Mouse (Mus musculus): ENCODE data around the gene Nrxn2. TPM values are rescaled to one million over a fixed set of nuclear protein-coding genes. Genes with fewer than 3 reads are reported as not detected.

The Nrxn2 gene
- total and polyA plus RNA-seq, 2 experiments from 2014 or later, result 49.4 to 256 TPM

DNA sequence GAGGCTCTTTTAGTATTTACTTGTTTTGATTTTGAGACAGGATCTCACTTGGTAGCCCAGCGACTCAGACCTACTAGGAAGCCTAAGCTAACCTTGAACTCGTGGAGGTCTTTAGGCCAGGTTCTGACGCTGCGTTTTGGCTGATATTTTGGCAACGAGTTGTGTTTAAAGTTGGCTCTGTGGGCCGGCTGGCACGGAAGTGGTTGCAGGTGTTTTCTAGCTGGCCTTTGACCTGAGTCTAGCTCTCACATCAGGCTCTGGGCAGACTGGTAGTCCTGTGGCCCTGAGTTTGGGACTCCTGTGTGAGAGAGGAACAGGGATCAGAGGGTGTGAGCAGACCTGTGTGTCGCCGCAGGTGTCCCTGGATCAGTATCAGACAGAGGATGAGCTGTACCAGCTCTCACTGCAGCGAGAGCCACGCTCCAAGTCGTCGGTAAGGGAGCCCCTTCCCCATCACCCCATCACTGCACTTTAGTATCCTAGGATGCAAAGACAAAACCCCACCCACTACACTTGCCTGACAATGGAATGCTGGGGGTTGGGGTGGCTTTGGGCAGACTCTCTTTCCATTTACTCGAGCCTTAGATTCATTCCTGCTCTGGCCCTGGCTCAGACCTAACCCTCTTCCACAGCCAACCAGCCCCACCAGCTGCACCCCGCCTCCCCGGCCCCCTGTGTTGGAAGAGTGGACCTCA is 10.6 kb upstream of the Nrxn2 start:
- TF ChIP-seq CTCF (IDR thresholded peaks at IDR 0.05; ENCODE audit: low read depth), result no peak
- H3K27me3 ChIP-seq (ENCODE audit: insufficient read depth, low read length), result no peaks in the 10 kb centered on the region
- H3K4me2 ChIP-seq (ENCODE audit: low read depth), result no peak overlapping the region
- H3K27ac ChIP-seq (ENCODE audit: low read depth, low read length), result no peak overlapping the region
- no peak overlapping the region for H3K4me3 ChIP-seq (ENCODE audit: low read depth, low read length)
- WGBS, result 52% methylated on average over 16 of the region's 16 CpGs
- DNase-seq (no peak), ATAC-seq (no peak)
- H3K9ac ChIP-seq, result no peak overlapping the region
- no peaks in the 10 kb centered on the region; the same call in 1 of the 2 replicates for H3K36me3 ChIP-seq (ENCODE audit: insufficient read depth)
- H3K9me3 ChIP-seq (ENCODE audit: low read length), result no peaks in the 10 kb centered on the region
- H3K4me1 ChIP-seq (ENCODE audit: insufficient read depth), result no peaks in the 10 kb centered on the region

GRCm38 (mm10) chr19:6408749-6409148 is 9.8 kb upstream of the Nrxn2 start:
- no peak overlapping the region for H3K4me2 ChIP-seq (ENCODE audit: low read depth)
- WGBS, result 78% methylated on average over 8 of the region's 8 CpGs
- DNase-seq (no peak), ATAC-seq (no peak)
- H3K36me3 ChIP-seq (ENCODE audit: insufficient read depth), result no peaks in the 10 kb centered on the region; the same call in 1 of the 2 replicates
- no peaks in the 10 kb centered on the region for H3K9me3 ChIP-seq (ENCODE audit: low read length)
- H3K4me3 ChIP-seq (ENCODE audit: low read depth, low read length), result no peak overlapping the region
- H3K27ac ChIP-seq (ENCODE audit: low read depth, low read length), result no peak overlapping the region
- TF ChIP-seq CTCF (IDR thresholded peaks at IDR 0.05; ENCODE audit: low read depth), result no peak
- H3K9ac ChIP-seq, result no peak overlapping the region
- H3K27me3 ChIP-seq (ENCODE audit: insufficient read depth, low read length), result no peaks in the 10 kb centered on the region
- no peaks in the 10 kb centered on the region for H3K4me1 ChIP-seq (ENCODE audit: insufficient read depth)

DNA sequence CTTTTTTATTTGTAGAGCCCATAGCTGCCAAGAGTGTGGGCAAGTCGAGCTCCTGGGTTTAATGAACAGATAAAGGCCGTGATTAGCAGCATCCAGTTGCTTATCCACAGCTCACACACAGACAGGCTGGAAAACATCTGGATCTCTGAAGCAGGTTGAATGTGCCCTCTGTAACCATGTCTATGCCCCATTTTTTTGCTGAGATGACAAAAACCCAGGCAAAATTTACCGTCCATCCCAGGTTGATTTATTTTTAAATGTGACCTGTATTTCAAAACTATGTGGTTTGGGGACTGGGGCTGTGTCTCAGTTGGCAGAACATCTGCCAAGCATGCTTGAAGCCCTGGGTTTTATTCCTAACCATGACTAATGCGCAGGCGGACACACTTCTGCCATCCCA is 9.4 kb upstream of the Nrxn2 start:
- Histone ChIP-seq H3K36me3 (ENCODE audit: insufficient read depth) (no peaks in the 10 kb centered on the region; the same call in 1 of the 2 replicates), H3K9ac (no peak overlapping the region), H3K4me2 (ENCODE audit: low read depth) (no peak overlapping the region), H3K9me3 (ENCODE audit: low read length) (no peaks in the 10 kb centered on the region), H3K27me3 (ENCODE audit: insufficient read depth, low read length) (no peaks in the 10 kb centered on the region), H3K27ac (ENCODE audit: low read depth, low read length) (no peak overlapping the region), H3K4me3 (ENCODE audit: low read depth, low read length) (no peak overlapping the region), H3K4me1 (ENCODE audit: insufficient read depth) (no peaks in the 10 kb centered on the region)
- WGBS, result 74% methylated on average over 5 of the region's 5 CpGs
- TF ChIP-seq CTCF (IDR thresholded peaks at IDR 0.05; ENCODE audit: low read depth), result no peak
- DNase-seq (no peak), ATAC-seq (no peak)

DNA sequence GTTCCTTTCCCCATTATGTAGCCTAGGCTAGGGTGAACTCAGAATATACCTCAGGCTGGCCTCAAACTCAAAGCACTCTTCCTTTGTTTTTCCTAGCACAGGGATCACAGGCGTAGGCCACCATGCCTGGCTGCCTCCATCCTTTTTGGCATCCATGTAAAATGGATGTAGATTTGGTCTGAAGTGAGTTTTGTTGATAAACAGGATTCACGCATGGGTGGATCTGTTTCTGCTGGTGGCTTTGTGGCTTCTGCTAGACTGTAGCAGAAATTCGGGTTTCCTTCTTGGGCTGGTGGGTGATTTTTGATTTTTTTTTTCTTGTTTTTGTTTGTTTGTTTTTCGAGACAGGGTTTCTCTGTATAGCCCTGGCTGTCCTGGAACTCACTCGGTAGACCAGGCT is 8.6 kb upstream of the Nrxn2 start:
- no peaks in the 10 kb centered on the region for H3K27me3 ChIP-seq (ENCODE audit: insufficient read depth, low read length)
- no peak overlapping the region for H3K9ac ChIP-seq
- 88% methylated on average over 5 of the region's 5 CpGs for whole genome bisulfite sequencing
- no peaks in the 10 kb centered on the region; the same call in 1 of the 2 replicates for H3K36me3 ChIP-seq (ENCODE audit: insufficient read depth)
- no peak overlapping the region for H3K4me3 ChIP-seq (ENCODE audit: low read depth, low read length)
- no peaks in the 10 kb centered on the region for H3K4me1 ChIP-seq (ENCODE audit: insufficient read depth)
- no peak overlapping the region for H3K27ac ChIP-seq (ENCODE audit: low read depth, low read length)
- TF ChIP-seq CTCF (IDR thresholded peaks at IDR 0.05; ENCODE audit: low read depth), result no peak
- ATAC-seq, result no peak
- DNase-seq, result no peak
- no peaks in the 10 kb centered on the region for H3K9me3 ChIP-seq (ENCODE audit: low read length)
- no peak overlapping the region for H3K4me2 ChIP-seq (ENCODE audit: low read depth)

- WGBS, result 81% methylated on average over 14 of the region's 14 CpGs
Measured at GRCm38 (mm10) chr19:6412798-6413197, 5.7 kb upstream of the Nrxn2 start.

DNA sequence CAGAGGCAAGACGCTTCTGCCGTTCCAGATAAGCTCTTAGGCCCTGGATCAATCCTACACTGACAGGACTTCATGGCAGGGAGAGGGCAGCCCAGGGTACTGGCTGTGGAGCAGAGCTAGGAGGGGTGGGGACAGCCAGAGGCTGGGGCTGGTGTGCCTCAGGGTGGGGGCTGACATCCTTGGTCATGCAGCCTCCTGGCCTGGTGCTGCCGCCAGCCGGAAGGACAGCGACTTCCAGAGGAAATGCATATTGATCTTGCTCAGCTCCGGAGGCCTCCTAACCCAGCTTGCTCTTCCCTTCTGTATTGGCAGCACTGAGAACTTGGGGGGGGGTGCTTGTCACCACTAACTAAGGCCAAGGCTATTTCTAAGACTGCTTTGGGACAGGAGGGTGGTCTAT is 3.1 kb upstream of the Nrxn2 start:
- no peak for TF ChIP-seq CTCF (IDR thresholded peaks at IDR 0.05; ENCODE audit: low read depth)
- no peak for ATAC-seq
- no peak overlapping the region; the same call in 1 of the 2 replicates for H3K4me2 ChIP-seq (ENCODE audit: low read depth)
- H3K36me3 ChIP-seq (ENCODE audit: insufficient read depth), result no peaks in the 10 kb centered on the region
- no peak overlapping the region for H3K4me3 ChIP-seq (ENCODE audit: low read depth, low read length)
- 56% methylated on average over 6 of the region's 6 CpGs for WGBS
- no peaks in the 10 kb centered on the region for H3K9me3 ChIP-seq (ENCODE audit: low read length)
- no peaks in the 10 kb centered on the region for H3K27me3 ChIP-seq (ENCODE audit: insufficient read depth, low read length)
- H3K4me1 ChIP-seq (ENCODE audit: insufficient read depth), result peaks cover 31% of the 10 kb centered on the region
- DNase-seq, result no peak
- peak overlapping the region; percentile 78 for H3K27ac ChIP-seq (ENCODE audit: low read depth, low read length)
- H3K9ac ChIP-seq, result peak overlapping the region; percentile 28

More at GRCm38 (mm10) chr19:6412798-6413197, 5.7 kb upstream of the Nrxn2 start:
- H3K4me1 ChIP-seq (ENCODE audit: insufficient read depth), result peaks cover 27% of the 10 kb centered on the region
- H3K27me3 ChIP-seq (ENCODE audit: insufficient read depth, low read length), result no peaks in the 10 kb centered on the region
- H3K9me3 ChIP-seq (ENCODE audit: low read length), result no peaks in the 10 kb centered on the region
- no peak overlapping the region for H3K9ac ChIP-seq
- TF ChIP-seq CTCF (IDR thresholded peaks at IDR 0.05; ENCODE audit: low read depth), result no peak
- H3K27ac ChIP-seq (ENCODE audit: low read depth, low read length), result no peak overlapping the region
- H3K36me3 ChIP-seq (ENCODE audit: insufficient read depth), result no peaks in the 10 kb centered on the region; the same call in 1 of the 2 replicates
- H3K4me2 ChIP-seq (ENCODE audit: low read depth), result no peak overlapping the region
- DNase-seq (no peak), ATAC-seq (no peak)
- H3K4me3 ChIP-seq (ENCODE audit: low read depth, low read length), result no peak overlapping the region

DNA sequence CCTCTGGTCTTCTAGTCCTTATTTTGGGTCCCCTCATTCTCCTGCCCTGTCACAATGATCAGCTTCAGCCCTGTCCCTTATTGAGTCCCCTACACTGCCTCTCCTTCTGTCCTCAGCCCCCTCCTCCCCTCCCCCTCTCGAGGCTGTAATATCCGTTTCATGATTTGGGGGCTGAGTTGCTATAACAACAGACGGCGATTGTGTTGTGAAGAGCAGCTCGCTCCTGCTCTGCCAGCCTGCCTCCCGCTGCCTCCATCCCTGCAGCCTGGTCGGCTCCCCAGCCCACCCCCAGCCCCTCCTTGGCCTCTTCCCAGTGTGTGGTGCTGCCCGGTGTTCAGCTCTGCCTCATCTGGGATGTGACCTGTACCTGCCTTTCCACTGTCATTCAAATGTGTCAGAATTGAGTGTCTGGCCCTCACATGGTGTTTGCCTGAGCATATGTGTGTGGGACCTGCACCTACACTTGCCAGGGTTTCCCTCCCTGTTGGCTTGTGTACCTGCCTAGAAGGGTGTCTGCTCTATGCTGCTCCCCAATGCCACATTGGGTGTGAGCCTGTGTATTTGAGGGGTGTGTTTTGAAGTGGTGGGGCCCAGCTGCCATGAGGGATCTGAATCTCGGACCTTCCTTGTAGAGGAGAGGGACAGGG is 2.3 kb upstream of the Nrxn2 start:
- Histone ChIP-seq H3K27me3 (ENCODE audit: insufficient read depth, low read length) (no peaks in the 10 kb centered on the region), H3K27ac (ENCODE audit: low read depth, low read length) (peak overlapping the region; percentile 78), H3K4me2 (ENCODE audit: low read depth) (peak overlapping the region; percentile 28), H3K9me3 (ENCODE audit: low read length) (no peaks in the 10 kb centered on the region), H3K36me3 (ENCODE audit: insufficient read depth) (no peaks in the 10 kb centered on the region; the same call in 1 of the 2 replicates), H3K4me1 (ENCODE audit: insufficient read depth) (peaks cover 39% of the 10 kb centered on the region), H3K9ac (peak overlapping the region; percentile 28; the same call in 1 of the 2 replicates), H3K4me3 (ENCODE audit: low read depth, low read length) (no peak overlapping the region)
- DNase-seq, result peak; percentile 85
- WGBS, result 8% methylated on average over 9 of the region's 9 CpGs
- ATAC-seq, result peak; percentile 32
- no peak for TF ChIP-seq CTCF (IDR thresholded peaks at IDR 0.05; ENCODE audit: low read depth)
